ENCODE assay signal across 28 mouse cellular contexts in genomic region chr7:132056565-132056964, GRCm38 (mm10).
A peak's percentile ranks its signal among the peaks of the same experiment; 100 is the strongest.
DNase-seq lines count a peak whose midpoint lies in the region; ATAC-seq and TF ChIP-seq lines count a peak whose summit lies in the region.
"Had no signal": no experiment of that assay in that cellular context is flagged by ENCODE, and none has a peak within 500 bp of the region (broad histone marks: within the 10 kb centered on the region; RNA-seq: fewer than 3 reads in every experiment).

No protein-coding gene starts in this region.

- ATAC-seq in forebrain, embryonic 14.5 days = no peak
- no peak for ATAC-seq in forebrain, postnatal 0 days
- peak; percentile 58 for ATAC-seq in neural tube, embryonic 14.5 days (ENCODE audit: low read depth)
- ATAC-seq in frontal cortex, adult (ENCODE audit: low TSS enrichment) = no peak
- ATAC-seq: forebrain, embryonic 15.5 days; hindbrain, postnatal 0 days; inflammation-experienced regulatory T-cells, adult 6 months; Patski had no signal

- 25% methylated on average over 7 of the region's 7 CpGs for WGBS in forebrain, embryonic 14.5 days
- 35% methylated on average over 7 of the region's 7 CpGs for WGBS in forebrain, postnatal 0 days
- WGBS in neural tube, embryonic 14.5 days = 40% methylated on average over 7 of the region's 7 CpGs

- no peaks in the 10 kb centered on the region for H3K36me3 ChIP-seq in forebrain, embryonic 14.5 days (ENCODE audit: control insufficient read depth, insufficient read depth, low read length)
- H3K36me3 ChIP-seq in forebrain, postnatal 0 days (ENCODE audit: insufficient read depth) = no peaks in the 10 kb centered on the region
- H3K36me3 ChIP-seq in ES-E14 (ENCODE audit: control insufficient read depth, insufficient read depth, low read length, poor library complexity, severe bottlenecking) = no peaks in the 10 kb centered on the region
- no peaks in the 10 kb centered on the region for H3K36me3 ChIP-seq in neural tube, embryonic 14.5 days (ENCODE audit: control insufficient read depth, insufficient read depth, low read length)
- H3K36me3 ChIP-seq: embryonic facial prominence, embryonic 12.5 days; embryonic facial prominence, embryonic 15.5 days; forebrain, embryonic 15.5 days; G1E; heart, embryonic 12.5 days; heart, embryonic 15.5 days had no signal

- H3K4me1 ChIP-seq in forebrain, embryonic 14.5 days (ENCODE audit: control insufficient read depth, insufficient read depth, low read length) = no peaks in the 10 kb centered on the region
- H3K4me1 ChIP-seq in forebrain, postnatal 0 days (ENCODE audit: insufficient read depth) = no peaks in the 10 kb centered on the region
- no peaks in the 10 kb centered on the region for H3K4me1 ChIP-seq in ES-E14 (ENCODE audit: control insufficient read depth in 2 of 2, insufficient read depth in 2 of 2, low read length in 2 of 2, poor library complexity in 1 of 2)
- peaks cover 9% of the 10 kb centered on the region for H3K4me1 ChIP-seq in neural tube, embryonic 14.5 days (ENCODE audit: control insufficient read depth, insufficient read depth, low read length)
- H3K4me1 ChIP-seq: embryonic facial prominence, embryonic 12.5 days; embryonic facial prominence, embryonic 15.5 days; heart, embryonic 12.5 days; heart, embryonic 15.5 days had no signal

- no peaks in the 10 kb centered on the region for H3K9me3 ChIP-seq in forebrain, embryonic 14.5 days (replicated peaks; ENCODE audit: control insufficient read depth, low read length)
- no peaks in the 10 kb centered on the region for H3K9me3 ChIP-seq in forebrain, postnatal 0 days (ENCODE audit: low read length)
- no peaks in the 10 kb centered on the region for H3K9me3 ChIP-seq in ES-E14 (ENCODE audit: control insufficient read depth, insufficient read depth, low read depth, low read length)
- H3K9me3 ChIP-seq in neural tube, embryonic 14.5 days (ENCODE audit: control insufficient read depth, low read length) = no peaks in the 10 kb centered on the region
- H3K9me3 ChIP-seq: embryonic facial prominence, embryonic 12.5 days; embryonic facial prominence, embryonic 15.5 days; forebrain, embryonic 15.5 days; heart, embryonic 12.5 days; heart, embryonic 15.5 days had no signal

- no peaks in the 10 kb centered on the region for H3K27me3 ChIP-seq in forebrain, embryonic 14.5 days (replicated peaks; ENCODE audit: control insufficient read depth, insufficient read depth, low read length)
- no peaks in the 10 kb centered on the region for H3K27me3 ChIP-seq in forebrain, postnatal 0 days (ENCODE audit: insufficient read depth, low read length)
- no peaks in the 10 kb centered on the region for H3K27me3 ChIP-seq in neural tube, embryonic 14.5 days (ENCODE audit: control insufficient read depth, insufficient read depth, low read length)
- H3K27me3 ChIP-seq: embryonic facial prominence, embryonic 12.5 days; forebrain, embryonic 15.5 days; heart, embryonic 15.5 days; Patski had no signal

- DNase-seq in forebrain, embryonic 14.5 days (ENCODE audit: low spot score) = peak; percentile 29
- no peak for DNase-seq in forebrain, postnatal 0 days
- DNase-seq in kidney, postnatal 4 days = peak; percentile 4 to 6
- DNase-seq in kidney, postnatal 10 days = no peak
- DNase-seq in ES-E14 (ENCODE audit: low read depth, low spot score) = no peak
- no peak for DNase-seq in spleen, postnatal 36 days (ENCODE audit: low spot score in 2 of 2)
- DNase-seq: adrenal gland, postnatal 10 days; adrenal gland, postnatal 36 days; cerebellum, adult 11 months; cerebellum, adult 2 months; cerebellum, adult 9-11 months; cerebellum, postnatal 25 days; gastrocnemius, adult 2 months; gastrocnemius, postnatal 14 days; heart, adult 11 months; heart, postnatal 10 days; heart, postnatal 36 days had no signal

- TF ChIP-seq CTCF in forebrain, postnatal 0 days (IDR thresholded peaks at IDR 0.05; ENCODE audit: low read depth) = no peak

- H3K4me2 ChIP-seq in forebrain, embryonic 14.5 days (ENCODE audit: low read length) = no peak overlapping the region
- no peak overlapping the region for H3K4me2 ChIP-seq in forebrain, postnatal 0 days (ENCODE audit: low read depth)
- H3K4me2 ChIP-seq in neural tube, embryonic 14.5 days (ENCODE audit: low read depth, low read length) = no peak overlapping the region
- H3K4me2 ChIP-seq: embryonic facial prominence, embryonic 12.5 days; embryonic facial prominence, embryonic 15.5 days; forebrain, embryonic 15.5 days; heart, embryonic 12.5 days; heart, embryonic 15.5 days had no signal

- no peak overlapping the region for H3K9ac ChIP-seq in forebrain, embryonic 14.5 days (ENCODE audit: low read length)
- no peak overlapping the region for H3K9ac ChIP-seq in forebrain, postnatal 0 days
- H3K9ac ChIP-seq in ES-E14 (ENCODE audit: insufficient read depth, low read depth, low read length, poor library complexity, severe bottlenecking) = no peak overlapping the region
- H3K9ac ChIP-seq in neural tube, embryonic 14.5 days (replicated peaks; ENCODE audit: low read depth, low read length) = no peak overlapping the region
- H3K9ac ChIP-seq: embryonic facial prominence, embryonic 12.5 days; embryonic facial prominence, embryonic 15.5 days; forebrain, embryonic 15.5 days; heart, embryonic 12.5 days; heart, embryonic 15.5 days had no signal

- no peak overlapping the region for H3K27ac ChIP-seq in forebrain, embryonic 14.5 days (ENCODE audit: low read depth, low read length)
- no peak overlapping the region for H3K27ac ChIP-seq in forebrain, postnatal 0 days (ENCODE audit: low read depth, low read length)
- H3K27ac ChIP-seq in ES-E14 (ENCODE audit: insufficient read depth, low read depth, low read length, poor library complexity, severe bottlenecking) = no peak overlapping the region
- H3K27ac ChIP-seq in neural tube, embryonic 14.5 days (ENCODE audit: low read depth, low read length) = no peak overlapping the region
- H3K27ac ChIP-seq: embryonic facial prominence, embryonic 12.5 days; embryonic facial prominence, embryonic 15.5 days; forebrain, embryonic 15.5 days; gastrocnemius, adult 2 months; heart, embryonic 15.5 days; hindbrain, postnatal 0 days had no signal

- in situ Hi-C loops in ES-E14 (cut with MboI; ENCODE audit: low sequenced_read_pairs in 2 of 2, unreplicated experiment in 2 of 2) = no loop called here

- H3K4me3 ChIP-seq in forebrain, embryonic 14.5 days (ENCODE audit: low read depth, low read length) = no peak overlapping the region
- no peak overlapping the region for H3K4me3 ChIP-seq in forebrain, postnatal 0 days (ENCODE audit: low read depth, low read length)
- no peak overlapping the region for H3K4me3 ChIP-seq in ES-E14 (ENCODE audit: insufficient read depth in 1 of 2, low read depth in 1 of 2, low read length in 2 of 2, poor library complexity in 1 of 2, severe bottlenecking in 1 of 2)
- H3K4me3 ChIP-seq in neural tube, embryonic 14.5 days (ENCODE audit: low read depth, low read length) = no peak overlapping the region
- H3K4me3 ChIP-seq: embryonic facial prominence, embryonic 12.5 days; embryonic facial prominence, embryonic 15.5 days; forebrain, embryonic 15.5 days; gastrocnemius, adult 2 months; heart, embryonic 12.5 days; heart, embryonic 15.5 days had no signal

TF ChIP-seq in ES-E14, 5 proteins besides CTCF, POLR2A, EP300 and RAD21:
- TF ChIP-seq CHD2 (IDR thresholded peaks at IDR 0.05; ENCODE audit: low read depth, low read length) (no peak), MAFK (IDR thresholded peaks at IDR 0.05; ENCODE audit: insufficient read depth, low read depth, low read length) (0 out of 2 replicates have a peak, but pooled peaks have one; percentile 5)

Comparison
In these comparisons a context has a peak if more than half of its experiments do, and no peak if none do; other contexts are left out.
1. DNase-seq: peak in forebrain, embryonic 14.5 days (single experiment) and kidney, postnatal 4 days (2 of 2); none in forebrain, postnatal 0 days (single experiment), kidney, postnatal 10 days (single experiment), ES-E14 (single experiment) and spleen, postnatal 36 days (0 of 2).